Mouse (Mus musculus) embryo, embryonic 10.5 days (tissue): Measurements from ENCODE around the gene Cnot3.
A peak's percentile ranks its signal among the peaks of the same experiment; 100 is the strongest.
"Not testable (repeated sequence)": the region's sequence is repeated elsewhere in the genome, so short reads cannot be mapped to it uniquely, and the experiment has no call there.

ENCODE experiments used
- DNase-seq: peaks from one replicate; pipeline ENCODE4 v3.0.0-alpha.2; 2015; ENCODE audit warnings: low spot score

The Cnot3 gene

DNA sequence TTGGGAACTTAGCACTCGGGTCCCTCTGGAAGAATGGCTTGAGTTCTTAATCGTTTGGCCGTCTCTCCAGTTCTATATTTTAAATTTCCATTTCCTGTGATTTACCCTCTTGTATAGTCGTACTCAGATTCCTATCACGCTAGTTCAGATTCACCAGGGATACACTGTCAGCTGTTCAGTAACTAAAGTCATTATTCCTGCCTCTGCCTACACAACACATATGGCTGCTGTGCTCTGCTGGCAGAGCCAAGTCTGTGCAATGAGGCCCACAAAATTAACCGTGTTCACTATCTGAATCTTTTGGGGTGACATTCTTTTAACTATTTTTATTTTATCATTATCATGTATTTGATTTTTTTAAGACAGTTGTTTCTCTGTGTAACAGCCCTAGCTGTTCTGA is 53.4 kb downstream of the Cnot3 start:
- DNase-seq: no peak

DNA sequence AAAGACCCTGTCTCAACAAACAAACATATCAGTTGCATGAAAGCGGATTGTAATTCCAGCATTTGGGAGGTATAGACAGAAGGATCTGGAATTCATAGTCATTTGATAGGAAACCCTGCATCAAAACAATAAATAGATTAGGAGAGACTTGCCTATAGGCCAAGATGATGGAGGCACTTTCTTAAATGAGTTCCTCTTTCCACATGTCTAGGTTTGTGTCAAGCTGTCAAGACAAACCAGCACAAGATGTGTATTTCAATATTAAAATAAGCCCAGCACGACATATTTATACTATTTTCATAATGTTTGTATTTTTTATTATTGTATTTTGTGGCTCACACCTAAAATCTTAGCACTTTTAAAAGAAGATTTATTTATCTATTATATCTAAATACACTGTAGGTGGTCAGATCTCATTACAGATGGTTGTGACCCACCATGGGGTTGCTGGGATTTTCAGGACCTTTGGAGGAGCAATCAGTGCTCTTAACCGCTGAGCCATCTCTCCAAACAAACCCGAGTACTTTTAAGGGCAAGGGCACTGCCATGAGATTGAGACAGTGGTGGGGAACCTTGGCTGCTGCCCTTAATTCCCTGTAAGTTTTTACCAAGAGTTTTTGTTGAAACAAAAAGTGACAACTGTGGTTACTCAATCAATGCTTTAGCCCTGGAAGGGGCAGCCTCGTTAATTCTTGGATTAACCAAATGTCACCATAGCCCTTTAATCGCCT is 58.2 kb downstream of the Cnot3 start:
- no peak for DNase-seq

DNA sequence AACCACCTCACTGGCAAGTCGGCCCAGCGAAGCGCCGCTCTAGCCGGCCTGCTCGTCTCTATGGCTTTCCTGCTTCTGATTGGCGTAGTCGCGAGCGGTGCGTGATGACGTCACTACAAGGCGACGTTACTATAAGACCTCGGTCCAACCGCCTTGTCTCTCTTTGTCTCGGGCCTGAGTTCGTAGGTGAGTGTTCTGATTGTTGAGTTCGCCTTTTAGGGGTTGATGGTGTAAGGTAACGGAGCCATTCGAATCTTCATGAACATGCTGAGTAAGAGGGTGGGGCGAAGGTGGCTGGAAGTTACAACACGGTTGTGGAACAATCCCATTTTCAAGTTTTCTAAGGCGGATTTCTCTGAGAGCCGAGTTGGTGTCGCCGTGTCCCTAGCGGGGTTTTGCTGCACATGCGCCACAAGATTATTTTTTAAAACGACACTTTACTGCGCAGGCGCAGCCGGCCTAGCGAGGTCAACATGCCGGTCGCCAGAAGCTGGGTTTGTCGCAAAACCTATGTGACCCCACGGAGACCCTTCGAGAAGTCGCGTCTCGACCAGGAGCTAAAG is 58.9 kb downstream of the Cnot3 start, which contains the start of gene Rps9:
Gene Rps9, plus strand, starts transcription at position 115 of the 563 bp plus-strand sequence.
- peak; percentile 98 for DNase-seq

DNA sequence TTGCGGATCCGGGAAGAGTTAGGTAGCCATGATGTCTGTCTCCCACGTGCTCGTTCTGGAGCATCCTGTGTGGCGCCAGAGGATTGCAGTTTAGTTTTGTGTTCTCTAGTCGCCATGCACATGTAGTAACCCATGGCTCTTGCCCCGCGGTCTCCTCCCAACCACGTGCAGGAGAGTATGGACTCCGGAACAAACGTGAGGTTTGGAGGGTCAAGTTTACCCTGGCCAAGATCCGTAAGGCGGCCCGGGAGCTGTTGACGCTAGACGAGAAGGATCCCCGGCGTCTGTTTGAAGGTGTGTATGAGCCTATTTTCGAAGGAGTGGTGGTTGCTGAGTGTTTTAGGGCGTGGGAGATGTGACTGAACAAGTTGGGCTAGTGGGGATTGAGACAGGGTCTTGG is 59.4 kb downstream of the Cnot3 start:
- DNase-seq: no peak

DNA sequence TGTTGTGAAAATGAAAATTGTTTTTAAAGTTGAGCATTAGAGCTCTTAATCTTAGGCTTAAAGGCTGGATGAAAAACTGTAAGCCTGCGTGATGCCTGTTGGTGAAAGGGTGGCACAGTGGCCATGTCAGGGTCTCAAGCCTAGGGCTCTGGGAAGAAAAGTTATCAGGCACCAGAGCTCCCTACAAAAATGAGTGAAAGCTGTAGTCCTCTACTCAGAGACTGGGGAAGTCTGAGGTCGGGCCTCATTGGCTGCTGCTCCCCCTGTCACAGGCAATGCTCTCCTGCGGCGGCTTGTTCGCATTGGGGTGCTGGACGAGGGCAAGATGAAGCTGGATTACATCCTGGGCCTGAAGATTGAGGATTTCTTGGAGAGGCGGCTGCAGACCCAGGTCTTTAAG is 60.4 kb downstream of the Cnot3 start:
- not testable (repeated sequence) for DNase-seq

DNA sequence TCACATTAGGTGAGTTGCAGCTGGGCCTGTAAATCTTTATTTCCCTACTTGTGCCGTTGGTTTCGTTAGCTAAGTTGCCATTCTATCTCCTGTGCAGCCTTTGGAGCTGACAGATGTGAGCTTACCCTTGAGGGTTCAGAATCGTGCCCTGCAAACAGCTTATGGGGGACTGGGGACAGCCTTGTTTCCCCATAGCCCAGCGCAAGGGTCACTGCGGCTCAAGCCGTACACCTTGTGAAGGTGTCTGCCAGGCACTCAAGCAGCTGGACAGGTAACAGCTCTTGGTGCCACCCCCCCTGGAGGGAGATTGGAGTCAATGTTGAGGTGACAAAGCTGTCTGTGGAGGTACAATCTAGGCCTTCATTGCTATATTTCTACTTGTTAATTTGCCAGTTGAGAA is 60.8 kb downstream of the Cnot3 start:
- DNase-seq: no peak

DNA sequence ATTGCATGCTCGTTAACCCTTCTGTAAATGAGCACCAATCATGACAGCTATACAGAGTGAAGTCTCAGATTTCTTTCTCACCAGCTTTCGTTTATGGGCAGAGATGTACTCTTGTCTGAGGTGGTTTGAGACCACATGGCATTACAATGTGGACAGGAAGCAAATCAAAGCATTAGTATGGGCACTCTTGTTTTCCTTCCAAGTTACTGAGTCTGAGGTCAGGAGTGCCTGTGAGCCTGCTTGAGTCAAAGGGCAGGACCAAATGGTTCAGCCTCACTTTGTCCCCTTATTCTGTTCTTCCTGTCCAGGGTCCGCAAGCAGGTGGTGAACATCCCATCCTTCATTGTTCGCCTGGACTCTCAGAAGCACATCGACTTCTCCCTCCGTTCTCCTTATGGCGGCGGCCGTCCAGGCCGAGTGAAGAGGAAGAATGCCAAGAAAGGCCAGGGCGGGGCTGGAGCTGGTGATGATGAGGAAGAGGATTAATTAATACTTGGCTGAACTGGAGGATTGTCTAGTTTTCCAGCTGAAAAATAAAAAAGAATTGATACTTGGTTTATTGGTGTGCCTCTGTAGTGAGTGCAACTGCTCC is 61.4 kb downstream of the Cnot3 start:
- DNase-seq: no peak

DNA sequence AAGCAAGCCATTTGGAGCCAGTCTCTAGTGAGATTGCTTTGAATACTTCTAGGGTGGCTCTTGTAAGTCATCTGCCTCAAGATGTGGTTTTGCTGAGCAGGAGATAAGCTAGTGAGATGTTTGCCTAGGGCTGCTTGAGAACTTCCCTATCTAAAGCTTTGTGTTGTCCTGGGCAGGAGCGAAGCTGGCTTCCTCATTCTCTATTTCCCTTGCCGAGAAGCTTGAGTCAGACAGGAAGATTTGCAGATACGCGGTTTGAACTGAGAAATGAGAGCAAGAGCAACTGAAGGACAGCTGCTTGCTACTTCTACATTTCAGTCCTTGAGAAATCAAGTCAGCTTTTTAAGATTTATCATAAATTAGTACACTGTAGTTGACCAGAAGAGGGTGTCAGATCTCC is 62.0 kb downstream of the Cnot3 start:
- no peak for DNase-seq

DNA sequence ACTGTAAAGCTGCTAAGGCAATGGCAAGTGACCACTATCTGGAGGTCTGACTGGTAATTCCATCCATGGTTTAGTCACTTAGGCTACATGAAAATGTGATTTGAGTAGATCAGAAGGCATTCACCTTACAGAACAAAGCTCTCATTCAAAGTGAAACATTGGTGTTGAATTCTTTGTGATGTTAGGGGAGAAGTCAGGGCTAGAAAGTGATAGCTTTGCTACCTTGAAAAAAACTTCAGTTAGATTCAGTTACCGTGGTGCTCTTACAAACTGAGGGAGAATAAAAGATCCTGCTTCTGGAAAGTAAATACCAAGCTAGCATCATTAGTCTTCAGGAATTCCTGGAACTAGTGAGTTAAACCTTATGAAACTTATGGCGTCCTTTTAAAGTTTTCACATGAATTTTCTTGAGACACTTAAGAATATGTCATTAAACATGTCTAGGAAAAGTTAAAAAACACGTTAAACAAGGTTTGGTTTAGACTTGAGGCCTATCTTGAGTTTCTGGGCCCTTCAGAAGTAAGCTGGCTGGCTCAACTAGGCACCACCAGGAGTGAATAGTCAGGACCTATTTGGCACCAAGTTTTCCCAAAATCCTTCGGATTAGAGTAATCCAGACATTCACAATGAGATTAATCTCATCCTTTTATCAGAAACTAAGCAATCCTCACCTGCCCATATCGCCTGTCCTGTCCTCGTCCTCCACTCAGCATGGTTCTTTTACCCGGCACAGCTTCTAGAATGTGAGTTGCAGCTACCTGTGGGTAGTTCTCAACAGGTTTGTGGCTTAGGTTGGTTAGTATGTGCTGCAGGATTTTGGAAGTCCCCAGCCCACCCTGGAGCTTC is 62.7 kb downstream of the Cnot3 start:
- peak; percentile 42 for DNase-seq

DNA sequence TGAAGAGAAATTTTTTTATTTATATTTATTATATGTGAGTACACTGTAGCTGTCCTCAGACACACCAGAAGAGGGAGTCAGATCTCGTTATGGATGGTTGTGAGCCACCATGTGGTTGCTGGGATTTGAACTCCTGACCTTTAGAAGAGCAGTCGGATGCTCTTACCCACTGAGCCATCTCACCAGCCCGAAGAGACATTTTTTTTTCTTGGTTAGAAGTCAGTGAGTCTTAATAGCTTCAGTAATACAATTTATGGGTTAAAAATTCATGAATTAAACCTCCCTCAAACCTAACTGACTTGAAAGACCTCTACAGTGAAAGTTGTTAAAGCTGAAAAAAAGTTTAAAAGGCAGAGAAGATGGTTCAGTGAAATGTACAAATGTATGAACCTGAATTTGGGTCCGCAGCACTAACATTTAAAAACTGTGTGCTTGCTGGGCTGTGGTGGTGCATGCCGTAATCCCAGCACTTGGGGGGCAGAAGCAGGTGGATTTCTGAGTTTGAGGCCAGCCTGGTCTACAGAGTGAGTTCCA is 63.4 kb downstream of the Cnot3 start:
- not testable (repeated sequence) for DNase-seq

DNA sequence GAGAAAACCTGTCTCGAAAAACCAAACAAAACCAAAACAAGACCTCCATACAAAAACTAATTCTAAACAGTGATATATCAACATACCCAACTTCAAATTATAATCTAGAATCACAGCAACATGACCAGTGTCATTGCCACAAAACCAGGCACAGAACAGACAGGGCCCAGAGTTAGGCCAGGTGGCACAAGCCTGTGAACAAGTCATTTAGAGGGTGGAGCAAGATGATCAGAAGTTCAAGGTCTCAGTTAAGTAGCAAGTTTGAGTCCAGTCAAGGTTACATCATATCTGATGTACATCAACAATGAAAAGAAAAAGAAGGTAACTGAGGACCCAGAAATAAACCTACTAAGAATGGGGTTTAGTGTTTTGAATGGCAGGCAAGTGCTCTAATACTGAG is 63.9 kb downstream of the Cnot3 start:
- DNase-seq: no peak
